Mouse (Mus musculus): ENCODE data around the gene Tmem121. TPM values are rescaled to one million over a fixed set of nuclear protein-coding genes. Genes with fewer than 3 reads are reported as not detected.
"Not testable (repeated sequence)": the region's sequence is repeated elsewhere in the genome, so short reads cannot be mapped to it uniquely, and the experiment has no call there.

Tmem121 gene
- polyA plus RNA-seq, 1 experiment from 2014 or later = 44.9 TPM

- Histone ChIP-seq H3K9ac (no peak overlapping the region), H3K27ac (no peak overlapping the region), H3K9me3 (no peaks in the 10 kb centered on the region), H3K4me1 (no peaks in the 10 kb centered on the region), H3K36me3 (replicated peaks) (no peaks in the 10 kb centered on the region), H3K4me3 (no peak overlapping the region), H3K4me2 (no peak overlapping the region), H3K27me3 (replicated peaks) (no peaks in the 10 kb centered on the region)
- no peak for ATAC-seq (replicated peaks)
- 81% methylated on average over 9 of the region's 9 CpGs for WGBS
Observed at GRCm38 (mm10) chr12:113168031-113168536, 17.6 kb upstream of the Tmem121 start.

- H3K9ac ChIP-seq = no peak overlapping the region
- no peak for ATAC-seq (replicated peaks)
- H3K36me3 ChIP-seq (replicated peaks) = no peaks in the 10 kb centered on the region
- H3K4me1 ChIP-seq = no peaks in the 10 kb centered on the region
- no peak overlapping the region for H3K27ac ChIP-seq
- no peaks in the 10 kb centered on the region for H3K27me3 ChIP-seq (replicated peaks)
- H3K4me2 ChIP-seq = no peak overlapping the region
- no peak overlapping the region for H3K4me3 ChIP-seq
- 90% methylated on average over 18 of the region's 18 CpGs for WGBS
- H3K9me3 ChIP-seq = no peaks in the 10 kb centered on the region
Observed at GRCm38 (mm10) chr12:113176960-113177725, 8.6 kb upstream of the Tmem121 start.

- ATAC-seq (replicated peaks) = no peak
- H3K4me3 ChIP-seq = no peak overlapping the region
- H3K4me2 ChIP-seq = no peak overlapping the region
- H3K9me3 ChIP-seq = no peaks in the 10 kb centered on the region
- no peaks in the 10 kb centered on the region for H3K27me3 ChIP-seq (replicated peaks)
- no peak overlapping the region for H3K27ac ChIP-seq
- WGBS = 72% methylated on average over 4 of the region's 4 CpGs
- H3K36me3 ChIP-seq (replicated peaks) = no peaks in the 10 kb centered on the region
- H3K4me1 ChIP-seq = peaks cover 8% of the 10 kb centered on the region
- no peak overlapping the region for H3K9ac ChIP-seq
Observed at GRCm38 (mm10) chr12:113181020-113181419, 4.7 kb upstream of the Tmem121 start.

- no peak overlapping the region for H3K4me3 ChIP-seq
- H3K27ac ChIP-seq = peak overlapping the region; percentile 68; the same call in 1 of the 2 replicates
- no peak for ATAC-seq (replicated peaks)
Observed at GRCm38 (mm10) chr12:113184945-113185344, 785 bp upstream of the Tmem121 start.

GRCm38 (mm10) chr12:113186326-113187010 is 738 bp downstream of the Tmem121 start:
- Histone ChIP-seq H3K36me3 (replicated peaks) (peaks cover 26% of the 10 kb centered on the region), H3K4me3 (peak overlapping the region; percentile 78), H3K4me1 (peaks cover 31% of the 10 kb centered on the region), H3K9ac (peak overlapping the region; percentile 87), H3K27me3 (replicated peaks) (no peaks in the 10 kb centered on the region), H3K4me2 (peak overlapping the region; percentile 79), H3K9me3 (no peaks in the 10 kb centered on the region), H3K27ac (peak overlapping the region; percentile 68)
- WGBS = 36% methylated on average over 12 of the region's 12 CpGs
- ATAC-seq (replicated peaks) = peak; percentile 15

More at GRCm38 (mm10) chr12:113184945-113185344, 785 bp upstream of the Tmem121 start:
- Histone ChIP-seq H3K9ac (no peak overlapping the region), H3K9me3 (no peaks in the 10 kb centered on the region), H3K4me1 (peaks cover 31% of the 10 kb centered on the region), H3K4me2 (peak overlapping the region; percentile 79), H3K36me3 (replicated peaks) (peaks cover 16% of the 10 kb centered on the region), H3K27me3 (replicated peaks) (no peaks in the 10 kb centered on the region)
- 63% methylated on average over 5 of the region's 5 CpGs for WGBS

- H3K27ac ChIP-seq = no peak overlapping the region
- peak overlapping the region; percentile 87; the same call in 1 of the 2 replicates for H3K9ac ChIP-seq
- no peak for ATAC-seq (replicated peaks)
- no peaks in the 10 kb centered on the region for H3K9me3 ChIP-seq
- peaks cover 31% of the 10 kb centered on the region for H3K4me1 ChIP-seq
- whole genome bisulfite sequencing = 50% methylated on average over 4 of the region's 4 CpGs
- peak overlapping the region; percentile 79 for H3K4me2 ChIP-seq
- H3K4me3 ChIP-seq = peak overlapping the region; percentile 78
- no peaks in the 10 kb centered on the region for H3K27me3 ChIP-seq (replicated peaks)
- peaks cover 26% of the 10 kb centered on the region for H3K36me3 ChIP-seq (replicated peaks)
Observed at GRCm38 (mm10) chr12:113187011-113187375, 1.3 kb downstream of the Tmem121 start.

- ATAC-seq (replicated peaks) = peak; percentile 48
- Histone ChIP-seq H3K36me3 (replicated peaks) (peaks cover 26% of the 10 kb centered on the region), H3K9me3 (no peaks in the 10 kb centered on the region), H3K27me3 (replicated peaks) (no peaks in the 10 kb centered on the region), H3K4me3 (peak overlapping the region; percentile 78), H3K9ac (peak overlapping the region; percentile 45), H3K4me2 (peak overlapping the region; percentile 79), H3K4me1 (peaks cover 31% of the 10 kb centered on the region), H3K27ac (no peak overlapping the region)
- 3% methylated on average over 56 of the region's 56 CpGs for WGBS
Observed at GRCm38 (mm10) chr12:113187584-113188295, 2.0 kb downstream of the Tmem121 start.

GRCm38 (mm10) chr12:113188349-113189055 is 2.8 kb downstream of the Tmem121 start:
- peak overlapping the region; percentile 45; the same call in 1 of the 2 replicates for H3K9ac ChIP-seq
- 90% methylated on average over 51 of the region's 51 CpGs for WGBS
- no peaks in the 10 kb centered on the region for H3K27me3 ChIP-seq (replicated peaks)
- ATAC-seq (replicated peaks) = peak; percentile 6
- H3K4me3 ChIP-seq = peak overlapping the region; percentile 78
- H3K36me3 ChIP-seq (replicated peaks) = peaks cover 26% of the 10 kb centered on the region
- peak overlapping the region; percentile 79 for H3K4me2 ChIP-seq
- H3K4me1 ChIP-seq = peaks cover 31% of the 10 kb centered on the region
- no peaks in the 10 kb centered on the region for H3K9me3 ChIP-seq
- H3K27ac ChIP-seq = no peak overlapping the region

- no peak overlapping the region for H3K27ac ChIP-seq
- H3K9me3 ChIP-seq = no peaks in the 10 kb centered on the region
- H3K9ac ChIP-seq = no peak overlapping the region
- no peaks in the 10 kb centered on the region for H3K4me1 ChIP-seq
- no peak overlapping the region for H3K4me2 ChIP-seq
- H3K27me3 ChIP-seq (replicated peaks) = no peaks in the 10 kb centered on the region
- H3K36me3 ChIP-seq (replicated peaks) = peaks cover 25% of the 10 kb centered on the region
- H3K4me3 ChIP-seq = no peak overlapping the region
- no peak for ATAC-seq (replicated peaks)
- WGBS = 76% methylated on average over 2 of the region's 2 CpGs
Observed at GRCm38 (mm10) chr12:113193423-113193822, 7.7 kb downstream of the Tmem121 start.

- 93% methylated on average over 3 of the region's 6 CpGs for whole genome bisulfite sequencing
- H3K4me1 ChIP-seq; H3K4me3 ChIP-seq; H3K9me3 ChIP-seq; H3K27ac ChIP-seq; ATAC-seq (replicated peaks); H3K36me3 ChIP-seq (replicated peaks); H3K27me3 ChIP-seq (replicated peaks); H3K9ac ChIP-seq; H3K4me2 ChIP-seq: not testable (repeated sequence)
Observed at GRCm38 (mm10) chr12:113199132-113199531, 13.4 kb downstream of the Tmem121 start.

GRCm38 (mm10) chr12:113201301-113201700 is 15.6 kb downstream of the Tmem121 start:
- Histone ChIP-seq H3K9me3 (no peaks in the 10 kb centered on the region), H3K4me3 (no peak overlapping the region), H3K27ac (no peak overlapping the region), H3K4me1 (no peaks in the 10 kb centered on the region), H3K4me2 (no peak overlapping the region), H3K36me3 (replicated peaks) (no peaks in the 10 kb centered on the region), H3K27me3 (replicated peaks) (no peaks in the 10 kb centered on the region), H3K9ac (no peak overlapping the region)
- ATAC-seq (replicated peaks) = no peak
- 87% methylated on average over 4 of the region's 4 CpGs for WGBS
